Mouse (Mus musculus) megakaryocyte progenitor cell, adult 5-6 weeks (primary cell): ENCODE results near the gene Raly. TPM values are rescaled to one million over a fixed set of nuclear protein-coding genes. Genes with fewer than 3 reads are reported as not detected.

Experiments
- total RNA-seq, 2 experiments: library from RNA; stranded (forward) in 1 of 2; stranded (reverse) in 1 of 2; fragments of 157-497, 149-512 nt in 1 of 2; fragments of 200-1000 nt in 1 of 2; gene quantifications; 2 replicates each; pipeline versions ENCODE4 v1.2.3 to v1.2.4; 2015 to 2017

Gene Raly
- total RNA-seq, 2 experiments from 2014 or later, result 110 to 183 TPM

Other genes with a start within 250 kb of the Raly start
- not detected in 2 replicates for gene 1700003F12Rik, start 244.0 kb upstream of the Raly start, total RNA-seq (2015)
- not detected in 2 replicates for gene 1700003F12Rik, start 244.0 kb upstream of the Raly start, total RNA-seq (2017)
- gene Actl10, start 239.3 kb upstream of the Raly start, total RNA-seq (2015), result not detected in 2 replicates
- gene Actl10, start 239.3 kb upstream of the Raly start, total RNA-seq (2017), result 0.27 TPM in 1 of 2 replicates, not detected in the other
- 1.4 and 3.9 TPM in 2 replicates for gene Necab3, start 232.2 kb upstream of the Raly start, total RNA-seq (2015)
- gene Necab3, start 232.2 kb upstream of the Raly start, total RNA-seq (2017), result 1.3 and 1.7 TPM in 2 replicates
- gene E2f1, start 221.2 kb upstream of the Raly start, total RNA-seq (2015), result 21.2 and 23.7 TPM in 2 replicates
- gene E2f1, start 221.2 kb upstream of the Raly start, total RNA-seq (2017), result 14.1 and 14.2 TPM in 2 replicates
- 14.6 and 14.9 TPM in 2 replicates for gene Pxmp4, start 187.4 kb upstream of the Raly start, total RNA-seq (2015)
- gene Pxmp4, start 187.4 kb upstream of the Raly start, total RNA-seq (2017), result 9.2 and 10.7 TPM in 2 replicates
- gene Zfp341, start 177.8 kb upstream of the Raly start, total RNA-seq (2015), result 3.3 and 4.0 TPM in 2 replicates
- gene Zfp341, start 177.8 kb upstream of the Raly start, total RNA-seq (2017), result 1.2 and 2.3 TPM in 2 replicates
- gene 4930519P11Rik, start 177.7 kb upstream of the Raly start, total RNA-seq (2015), result 0.54 TPM in 1 of 2 replicates, not detected in the other
- gene 4930519P11Rik, start 177.7 kb upstream of the Raly start, total RNA-seq (2017), result not detected in 2 replicates
- 81.2 and 89.4 TPM in 2 replicates for gene Chmp4b, start 139.4 kb upstream of the Raly start, total RNA-seq (2015)
- 103 and 120 TPM in 2 replicates for gene Chmp4b, start 139.4 kb upstream of the Raly start, total RNA-seq (2017)
- not detected in 2 replicates for gene Gm14214, start 21.1 kb upstream of the Raly start, total RNA-seq (2015)
- not detected in 2 replicates for gene Gm14214, start 21.1 kb upstream of the Raly start, total RNA-seq (2017)
- gene a, start 306 bp downstream of the Raly start, total RNA-seq (2015), result 0.34 TPM in 1 of 2 replicates, not detected in the other
- not detected in 2 replicates for gene a, start 306 bp downstream of the Raly start, total RNA-seq (2017)
- gene Eif2s2, start 101.8 kb downstream of the Raly start, total RNA-seq (2015), result 221 and 224 TPM in 2 replicates
- 199 and 212 TPM in 2 replicates for gene Eif2s2, start 101.8 kb downstream of the Raly start, total RNA-seq (2017)
- gene Gm14226, start 227.2 kb downstream of the Raly start, total RNA-seq (2015), result not detected in 2 replicates
- not detected in 2 replicates for gene Gm14226, start 227.2 kb downstream of the Raly start, total RNA-seq (2017)